Mouse (Mus musculus): ENCODE results near the gene Dcxr.

DNA sequence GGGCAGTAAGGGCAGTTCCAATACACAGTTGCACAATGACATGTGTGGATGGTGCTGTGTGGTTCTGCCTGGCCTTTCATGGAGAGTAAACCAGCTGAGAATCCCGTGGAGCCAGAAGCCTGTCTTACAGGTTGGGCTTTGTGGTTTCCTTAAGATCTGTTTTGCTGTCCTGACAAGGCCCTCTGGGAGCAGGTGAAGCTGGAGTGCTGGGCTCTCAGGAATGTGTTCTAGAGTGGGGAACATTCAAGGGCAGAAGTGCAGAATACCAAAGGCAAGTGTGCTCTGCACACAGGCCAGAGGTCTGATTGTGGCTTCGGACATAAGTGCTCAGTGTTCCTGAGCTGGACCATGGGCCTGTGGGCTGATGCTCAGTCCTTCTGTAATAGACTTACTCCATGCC, 42.4 kb downstream of the Dcxr start:
- no peak for TF ChIP-seq POLR2A (IDR thresholded peaks at IDR 0.05; ENCODE audit: borderline replicate concordance, low read depth, low read length)
- no peak for TF ChIP-seq CTCF (IDR thresholded peaks at IDR 0.05; ENCODE audit: low read depth, low read length)
